Mouse (Mus musculus): ENCODE data around the gene E030018B13Rik.

DNA sequence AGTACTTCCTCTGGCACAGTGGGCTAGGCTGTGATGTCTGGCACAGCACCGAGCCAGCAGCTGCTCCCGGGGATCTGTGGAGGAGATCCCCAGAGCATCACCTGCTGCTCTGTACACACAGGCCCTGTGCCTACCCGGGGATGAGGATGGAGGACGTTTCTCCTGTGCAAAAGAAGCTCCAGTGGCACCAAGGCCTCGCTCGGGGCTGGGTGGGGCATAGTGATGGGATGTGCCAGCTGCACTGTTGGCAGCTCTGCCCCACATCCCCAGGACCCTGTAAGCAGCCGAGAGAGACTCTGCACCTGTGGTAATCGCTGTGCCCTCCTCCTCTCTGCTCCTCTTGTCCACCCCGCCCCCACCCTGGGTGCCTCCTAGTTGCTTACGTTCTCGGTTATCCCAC is 15.3 kb upstream of the E030018B13Rik start:
- TF ChIP-seq GATA1 (IDR thresholded peaks at IDR 0.05; ENCODE audit: low read length) (no peak), TAL1 (IDR thresholded peaks at IDR 0.05; ENCODE audit: low read length) (no peak)

Data from erythroblast, embryonic 14.5 days (primary cell).